In genomic region chr12:24707480-24707802, GRCm38 (mm10) we compare ENCODE assay signal across 8 mouse cellular contexts. TPM values are rescaled to one million over a fixed set of nuclear protein-coding genes. Genes with fewer than 3 reads are reported as not detected.
DNase-seq lines count a peak whose midpoint lies in the region; ATAC-seq and TF ChIP-seq lines count a peak whose summit lies in the region.

No protein-coding gene starts in this region.

- H3K4me1 ChIP-seq in kidney, embryonic 16.5 days (ENCODE audit: insufficient read depth, low read length), result peaks cover 37% of the 10 kb centered on the region
- H3K4me1 ChIP-seq in bone marrow macrophage, adult 2 months (ENCODE audit: control insufficient read depth, insufficient read depth, low read length), result peaks cover 11% of the 10 kb centered on the region
- H3K4me1 ChIP-seq in hindbrain, embryonic 15.5 days (replicated peaks), result peaks cover 21% of the 10 kb centered on the region

- H3K4me2 ChIP-seq in kidney, embryonic 16.5 days (replicated peaks; ENCODE audit: low read depth, low read length), result peak overlapping the region; percentile 76
- H3K4me2 ChIP-seq in hindbrain, embryonic 15.5 days, result peak overlapping the region; percentile 93

- peak overlapping the region; percentile 94 for H3K4me3 ChIP-seq in kidney, embryonic 16.5 days (ENCODE audit: low read length)
- H3K4me3 ChIP-seq in bone marrow macrophage, adult 2 months (ENCODE audit: insufficient read depth, low read length), result peak overlapping the region; percentile 70
- peak overlapping the region; percentile 93 for H3K4me3 ChIP-seq in hindbrain, embryonic 15.5 days

- WGBS in kidney, embryonic 16.5 days, result 0% methylated on average over 9 of the region's 9 CpGs
- WGBS in hindbrain, embryonic 15.5 days, result under 1% methylated on average over 9 of the region's 9 CpGs

- no peak for DNase-seq in kidney, adult 9 months
- DNase-seq in neural tube, embryonic 10.5 days (ENCODE audit: extremely low spot score, low spot score), result peak; percentile 52
- no peak for DNase-seq in cerebellum, postnatal 10 days
- no peak for DNase-seq in left cerebral cortex, adult 18-20 months (ENCODE audit: low spot score in 2 of 2)
- DNase-seq in layer of hippocampus, adult 9-11 months, result no peak

- ATAC-seq in kidney, embryonic 16.5 days (ENCODE audit: low FRiP score, low TSS enrichment), result peak; percentile 0; the same call in 1 of the 2 replicates
- ATAC-seq in hindbrain, embryonic 15.5 days (ENCODE audit: low FRiP score, low read depth), result no peak

- TF ChIP-seq POLR2A in bone marrow macrophage, adult 2 months (IDR thresholded peaks at IDR 0.05; ENCODE audit: borderline replicate concordance, low read depth, low read length), result no peak

- H3K9ac ChIP-seq in kidney, embryonic 16.5 days (replicated peaks; ENCODE audit: low read length), result peak overlapping the region; percentile 89
- H3K9ac ChIP-seq in hindbrain, embryonic 15.5 days, result no peak overlapping the region

- peak overlapping the region; percentile 34 for H3K27ac ChIP-seq in kidney, embryonic 16.5 days (ENCODE audit: low read length)
- no peak overlapping the region for H3K27ac ChIP-seq in bone marrow macrophage, adult 2 months (ENCODE audit: insufficient read depth, low read depth, low read length)
- H3K27ac ChIP-seq in hindbrain, embryonic 15.5 days (replicated peaks), result no peak overlapping the region

- no peak for TF ChIP-seq CTCF in bone marrow macrophage, adult 2 months (IDR thresholded peaks at IDR 0.05; ENCODE audit: low read depth, low read length)

- no peaks in the 10 kb centered on the region for H3K9me3 ChIP-seq in kidney, embryonic 16.5 days (ENCODE audit: low read length)
- H3K9me3 ChIP-seq in hindbrain, embryonic 15.5 days, result no peaks in the 10 kb centered on the region

- no peaks in the 10 kb centered on the region for H3K27me3 ChIP-seq in kidney, embryonic 16.5 days (ENCODE audit: insufficient read depth, low read length)
- peaks cover 9% of the 10 kb centered on the region for H3K27me3 ChIP-seq in hindbrain, embryonic 15.5 days

- peaks cover 20% of the 10 kb centered on the region for H3K36me3 ChIP-seq in kidney, embryonic 16.5 days (ENCODE audit: insufficient read depth, low read length)
- no peaks in the 10 kb centered on the region for H3K36me3 ChIP-seq in hindbrain, embryonic 15.5 days

RNA-seq across cellular contexts. Expression of gene Rrm2, which starts 0.6 kb away (rescaled TPM):
- 215 and 225 TPM in 2 replicates for polyA plus RNA-seq in kidney, embryonic 16.5 days (2015; fragmentation: Nextera tagmentation; extraction: Ambion mirVana)
- 53.3 and 54.8 TPM in 2 replicates for polyA plus RNA-seq in bone marrow macrophage, adult 2 months (2012; ENCODE audit: insufficient read depth, insufficient read length, missing spikeins)
- 64.0 and 73.5 TPM in 2 replicates for polyA plus RNA-seq in hindbrain, embryonic 15.5 days (2015; fragmentation: Nextera tagmentation; extraction: Ambion mirVana)
- total RNA-seq in left cerebral cortex, adult 18-20 months (2021), result 1 to 10 TPM; 1.2 to 1.4 TPM

RNA-seq across cellular contexts. Expression of gene Cys1, which starts 25.8 kb away (rescaled TPM):
- 11.1 and 13.2 TPM in 2 replicates for polyA plus RNA-seq in kidney, embryonic 16.5 days (2015; fragmentation: Nextera tagmentation; extraction: Ambion mirVana)
- polyA plus RNA-seq in bone marrow macrophage, adult 2 months (2012; ENCODE audit: insufficient read depth, insufficient read length, missing spikeins), result not detected in 2 replicates
- 1.3 and 1.6 TPM in 2 replicates for polyA plus RNA-seq in hindbrain, embryonic 15.5 days (2015; fragmentation: Nextera tagmentation; extraction: Ambion mirVana)
- 10 to 100 TPM; 18.0 to 19.7 TPM for total RNA-seq in left cerebral cortex, adult 18-20 months (2021)

RNA-seq across cellular contexts. Expression of gene Klf11, which starts 56.4 kb away (rescaled TPM):
- polyA plus RNA-seq in kidney, embryonic 16.5 days (2015; fragmentation: Nextera tagmentation; extraction: Ambion mirVana), result 15.6 and 17.0 TPM in 2 replicates
- 5.5 and 6.7 TPM in 2 replicates for polyA plus RNA-seq in bone marrow macrophage, adult 2 months (2012; ENCODE audit: insufficient read depth, insufficient read length, missing spikeins)
- 14.3 TPM in 2 replicates for polyA plus RNA-seq in hindbrain, embryonic 15.5 days (2015; fragmentation: Nextera tagmentation; extraction: Ambion mirVana)
- 1 to 10 TPM; 5.7 to 5.9 TPM for total RNA-seq in left cerebral cortex, adult 18-20 months (2021)
